10 mouse cellular contexts compared by ENCODE assay signal in genomic region chr9:50887351-50887750, GRCm38 (mm10). TPM values are rescaled to one million over a fixed set of nuclear protein-coding genes. Genes with fewer than 3 reads are reported as not detected.
A peak's percentile ranks its signal among the peaks of the same experiment; 100 is the strongest.
DNase-seq lines count a peak whose midpoint lies in the region; ATAC-seq and TF ChIP-seq lines count a peak whose summit lies in the region.
"Had no signal": no experiment of that assay in that cellular context is flagged by ENCODE, and none has a peak within 500 bp of the region (broad histone marks: within the 10 kb centered on the region; RNA-seq: fewer than 3 reads in every experiment).

No protein-coding gene starts in this region.

- H3K4me3 ChIP-seq in heart, postnatal 0 days (ENCODE audit: low read depth, low read length), result no peak overlapping the region
- no peak overlapping the region for H3K4me3 ChIP-seq in lung, postnatal 0 days (ENCODE audit: low read depth, low read length)
- H3K4me3 ChIP-seq: limb, embryonic 15.5 days had no signal

- intact Hi-C loops in left cerebral cortex, postnatal 4 days (cut with DNase I), result no loop called here

- ATAC-seq in heart, postnatal 0 days (ENCODE audit: insufficient read depth, low read depth), result no peak; the same call in 1 of the 2 replicates
- peak; percentile 72 for ATAC-seq in lung, postnatal 0 days

- no peaks in the 10 kb centered on the region for H3K9me3 ChIP-seq in heart, postnatal 0 days (replicated peaks; ENCODE audit: control insufficient read depth, low read length)
- no peaks in the 10 kb centered on the region for H3K9me3 ChIP-seq in lung, postnatal 0 days (ENCODE audit: low read length)
- H3K9me3 ChIP-seq: limb, embryonic 15.5 days had no signal

- WGBS in heart, postnatal 0 days, result 31% methylated on average over 4 of the region's 4 CpGs
- 20% methylated on average over 4 of the region's 4 CpGs for WGBS in lung, postnatal 0 days

- no peak for TF ChIP-seq CTCF in heart, postnatal 0 days (IDR thresholded peaks at IDR 0.05; ENCODE audit: low read depth)
- TF ChIP-seq CTCF in lung, postnatal 0 days (IDR thresholded peaks at IDR 0.05), result no peak

- TF ChIP-seq EP300 in heart, postnatal 0 days (IDR thresholded peaks at IDR 0.05; ENCODE audit: low read depth), result no peak
- TF ChIP-seq EP300 in lung, postnatal 0 days (IDR thresholded peaks at IDR 0.05), result no peak

- no peak overlapping the region for H3K9ac ChIP-seq in heart, postnatal 0 days (replicated peaks; ENCODE audit: low read depth, low read length)
- H3K9ac ChIP-seq in lung, postnatal 0 days (replicated peaks; ENCODE audit: low read depth), result no peak overlapping the region
- H3K9ac ChIP-seq: limb, embryonic 15.5 days had no signal

- H3K27ac ChIP-seq in heart, postnatal 0 days (ENCODE audit: low read depth), result 0 out of 2 replicates have a peak overlapping the region, but pooled peaks have one; percentile 3
- H3K27ac ChIP-seq in lung, postnatal 0 days (ENCODE audit: low read length), result 0 out of 2 replicates have a peak overlapping the region, but pooled peaks have one; percentile 16
- H3K27ac ChIP-seq: limb, embryonic 15.5 days had no signal

- H3K27me3 ChIP-seq in heart, postnatal 0 days (ENCODE audit: control insufficient read depth, insufficient read depth, low read length), result no peaks in the 10 kb centered on the region
- H3K27me3 ChIP-seq in lung, postnatal 0 days (replicated peaks; ENCODE audit: insufficient read depth, low read length), result no peaks in the 10 kb centered on the region
- H3K27me3 ChIP-seq: limb, embryonic 15.5 days had no signal

- peaks cover 15% of the 10 kb centered on the region for H3K36me3 ChIP-seq in heart, postnatal 0 days (replicated peaks; ENCODE audit: control insufficient read depth, insufficient read depth, low read length)
- H3K36me3 ChIP-seq in lung, postnatal 0 days (ENCODE audit: insufficient read depth, low read length), result no peaks in the 10 kb centered on the region

- no peak overlapping the region for H3K4me2 ChIP-seq in heart, postnatal 0 days (ENCODE audit: low read depth, low read length)
- no peak overlapping the region for H3K4me2 ChIP-seq in lung, postnatal 0 days (replicated peaks; ENCODE audit: low read depth, low read length)
- H3K4me2 ChIP-seq: limb, embryonic 15.5 days had no signal

- peak; percentile 32 for DNase-seq in heart, postnatal 0 days (ENCODE audit: low spot score)
- DNase-seq in heart, postnatal 4 days, result no peak
- peak; percentile 86 for DNase-seq in 3T3-L1 (ENCODE audit: low read depth, low spot score)
- peak; percentile 78 for DNase-seq in Muller cell, postnatal 12 days (ENCODE audit: inconsistent ontology term)
- DNase-seq in lung, postnatal 0 days (ENCODE audit: low spot score), result peak; percentile 90
- no peak for DNase-seq in left cerebral cortex, postnatal 4 days
- no peak for DNase-seq in cerebellum, postnatal 10 days
- DNase-seq: cerebellum, adult 18-20 months; thymus, adult 2 months had no signal

- peaks cover 11% of the 10 kb centered on the region for H3K4me1 ChIP-seq in heart, postnatal 0 days (ENCODE audit: control insufficient read depth, insufficient read depth)
- H3K4me1 ChIP-seq in lung, postnatal 0 days (ENCODE audit: insufficient read depth, low read depth, low read length), result peaks cover 39% of the 10 kb centered on the region; the same call in 1 of the 2 replicates

RNA-seq across cellular contexts. Expression of gene Ppp2r1b, which starts 42.2 kb away (rescaled TPM):
- total RNA-seq in heart, postnatal 0 days (2014; rRNA removed; ENCODE audit: low replicate concordance), result 7.5 and 15.3 TPM in 2 replicates
- 15.3 and 17.8 TPM in 2 replicates for polyA plus RNA-seq in heart, postnatal 0 days (2015; fragmentation: Nextera tagmentation; extraction: Ambion mirVana)
- 10 to 100 TPM; 24.0 to 29.8 TPM for total RNA-seq in heart, postnatal 4 days (2021)
- polyA plus RNA-seq in lung, postnatal 0 days (2015; fragmentation: Nextera tagmentation; extraction: Ambion mirVana), result 26.0 and 28.4 TPM in 2 replicates
- 10 to 100 TPM; 29.9 to 33.2 TPM for total RNA-seq in left cerebral cortex, postnatal 4 days (2021)

Comparison
In these comparisons a context has a peak if more than half of its experiments do, and no peak if none do; other contexts are left out.
1. DNase-seq: peak in heart, postnatal 0 days (single experiment), 3T3-L1 (single experiment), Muller cell, postnatal 12 days (single experiment) and lung, postnatal 0 days (single experiment); none in heart, postnatal 4 days (single experiment), left cerebral cortex, postnatal 4 days (single experiment) and cerebellum, postnatal 10 days (0 of 2).